ENCODE assay signal across 8 mouse cellular contexts in genomic region chr8:71671549-71671965, GRCm38 (mm10). TPM values are rescaled to one million over a fixed set of nuclear protein-coding genes. Genes with fewer than 3 reads are reported as not detected.
DNase-seq lines count a peak whose midpoint lies in the region; ATAC-seq lines count a peak whose summit lies in the region.

Gene Unc13a, minus strand, starts transcription at chr8:71671757.

- peak within 1 kb of the TSS; percentile 43 for H3K4me3 ChIP-seq in intestine, embryonic 15.5 days (replicated peaks)

- peaks cover 30% of the 10 kb centered on the region for H3K4me1 ChIP-seq in intestine, embryonic 15.5 days (replicated peaks)

- peak; percentile 75 for ATAC-seq in intestine, embryonic 15.5 days

- WGBS in intestine, embryonic 15.5 days = under 1% methylated on average over 42 of the region's 42 CpGs

- H3K27ac ChIP-seq in intestine, embryonic 15.5 days = peak within 1 kb of the TSS; percentile 6; the same call in 1 of the 2 replicates

- peak; percentile 92 for DNase-seq in adrenal gland, adult 2 months
- peak; percentile 94 for DNase-seq in embryo, embryonic 11 days
- peak; percentile 83 for DNase-seq in gastrocnemius, postnatal 36 days
- DNase-seq in left cerebral cortex, postnatal 25 days (ENCODE audit: low spot score in 2 of 2) = peak; percentile 94
- peak; percentile 93 for DNase-seq in mesoderm, embryonic 11.5 days (ENCODE audit: low read depth, low spot score)
- peak; percentile 92 for DNase-seq in right cerebral cortex, postnatal 25 days
- DNase-seq in urinary bladder, postnatal 36 days (ENCODE audit: low spot score in 2 of 2) = peak; percentile 83 to 88

- H3K27me3 ChIP-seq in intestine, embryonic 15.5 days (replicated peaks) = peaks cover 11% of the 10 kb centered on the region

- intact Hi-C loops in gastrocnemius, postnatal 36 days (cut with DNase I) = no loop called here
- intact Hi-C loops in left cerebral cortex, postnatal 25 days (cut with DNase I) = loop anchor here (1.0 kb wide), 1 partner anchor 49 kb away; no protein-coding TSS in a partner anchor

- H3K9me3 ChIP-seq in intestine, embryonic 15.5 days = no peaks in the 10 kb centered on the region

- H3K36me3 ChIP-seq in intestine, embryonic 15.5 days = no peaks in the 10 kb centered on the region

- peak within 1 kb of the TSS; percentile 1; the same call in 1 of the 2 replicates for H3K9ac ChIP-seq in intestine, embryonic 15.5 days

- H3K4me2 ChIP-seq in intestine, embryonic 15.5 days (replicated peaks) = peak within 1 kb of the TSS; percentile 86

RNA-seq across cellular contexts. Expression of gene Unc13a, which starts in this region (rescaled TPM):
- 10 to 100 TPM in 1 of 2 experiments, 1 to 10 TPM in 1; 6.0 to 10.5 TPM for total RNA-seq in adrenal gland, adult 2 months (2021)
- polyA plus RNA-seq in adrenal gland, adult 2 months (2012; rRNA removed) = 4.4 and 6.3 TPM in 2 replicates
- not detected for total RNA-seq in gastrocnemius, postnatal 36 days (2021)
- 1.3 and 1.5 TPM in 2 replicates for polyA plus RNA-seq in intestine, embryonic 15.5 days (2015; fragmentation: Nextera tagmentation; extraction: Ambion mirVana)
- total RNA-seq in left cerebral cortex, postnatal 25 days (2021) = 100 to 1,000 TPM; 318 to 327 TPM

Comparison
In these comparisons a context has a peak if more than half of its experiments do, and no peak if none do; other contexts are left out.
1. Peak in every context shown above with its lines: DNase-seq, ATAC-seq, H3K4me3 ChIP-seq and H3K27ac ChIP-seq.
2. RNA of gene Unc13a (total RNA-seq): 318 to 327 TPM in left cerebral cortex, postnatal 25 days; 6.0 to 10.5 TPM in adrenal gland, adult 2 months and not detected in gastrocnemius, postnatal 36 days; every median in the first group is over 10 times any median in the second.
3. Peak in DNase-seq in gastrocnemius, postnatal 36 days; RNA of the gene not detected or under 1 TPM.